Mouse (Mus musculus) limb, embryonic 13.5 days (tissue): ENCODE data around the gene Hinfp. TPM values are rescaled to one million over a fixed set of nuclear protein-coding genes. Genes with fewer than 3 reads are reported as not detected.
"Not testable (repeated sequence)": the region's sequence is repeated elsewhere in the genome, so short reads cannot be mapped to it uniquely, and the experiment has no call there.

Experiments used
- ATAC-seq: fragments of 200-750 bp; cut with Nextera tagmentation; 2 replicates; pipeline ENCODE4 v1.8.0; 2017; ENCODE audit warnings: low read depth, moderate number of reproducible peaks, moderate TSS enrichment; ENCODE audit not compliant: low FRiP score
- H3K27ac ChIP-seq: fragments of 300-500 bp; sonication (generic); 2 replicates; pipeline ENCODE4 v1.5.1; 2015; ENCODE audit warnings: inconsistent platforms, mild to moderate bottlenecking, moderate library complexity
- H3K27me3 ChIP-seq: fragments of 300-500 bp; sonication (generic); 2 replicates; pipeline ENCODE4 v1.6.1; 2015; ENCODE audit warnings: mild to moderate bottlenecking, inconsistent platforms
- H3K36me3 ChIP-seq: fragments of 300-500 bp; sonication (generic); 2 replicates; pipeline ENCODE4 v1.6.1; 2015; ENCODE audit warnings: inconsistent platforms, mild to moderate bottlenecking, moderate library complexity
- H3K4me1 ChIP-seq: fragments of 300-500 bp; sonication (generic); 2 replicates; pipeline ENCODE4 v1.6.1; 2015; ENCODE audit warnings: inconsistent platforms
- H3K4me2 ChIP-seq: fragments of 300-500 bp; sonication (generic); replicated peaks from 2 replicates; pipeline ENCODE4 v1.6.1; 2015; ENCODE audit warnings: inconsistent platforms, mild to moderate bottlenecking, moderate library complexity
- H3K4me3 ChIP-seq: fragments of 300-500 bp; sonication (generic); 2 replicates; pipeline ENCODE4 v1.5.1; 2015; ENCODE audit warnings: moderate library complexity, mild to moderate bottlenecking, inconsistent platforms
- H3K9ac ChIP-seq: fragments of 300-500 bp; sonication (generic); 2 replicates; pipeline ENCODE4 v1.6.1; 2015; ENCODE audit warnings: mild to moderate bottlenecking, inconsistent platforms
- H3K9me3 ChIP-seq: fragments of 300-500 bp; sonication (generic); 2 replicates; pipeline ENCODE4 v1.6.1; 2016; ENCODE audit warnings: inconsistent platforms
- WGBS: fragments of 180-500 bp; shearing (Covaris S2); methylation state at CpG from one replicate; pipeline ENCODE4 v1.1.7; 2015; 5-methylcytosine and 5-hydroxymethylcytosine counted together
- polyA plus RNA-seq: library from polyadenylated mRNA; unstranded; fragments of >200 nt; fragmentation: Nextera tagmentation; extraction: Ambion mirVana; gene quantifications from 2 replicates; pipeline ENCODE4 v1.2.1, GENCODE M21; 2015

Gene Hinfp
- polyA plus RNA-seq, 1 experiment from 2014 or later, result 29.6 TPM

DNA sequence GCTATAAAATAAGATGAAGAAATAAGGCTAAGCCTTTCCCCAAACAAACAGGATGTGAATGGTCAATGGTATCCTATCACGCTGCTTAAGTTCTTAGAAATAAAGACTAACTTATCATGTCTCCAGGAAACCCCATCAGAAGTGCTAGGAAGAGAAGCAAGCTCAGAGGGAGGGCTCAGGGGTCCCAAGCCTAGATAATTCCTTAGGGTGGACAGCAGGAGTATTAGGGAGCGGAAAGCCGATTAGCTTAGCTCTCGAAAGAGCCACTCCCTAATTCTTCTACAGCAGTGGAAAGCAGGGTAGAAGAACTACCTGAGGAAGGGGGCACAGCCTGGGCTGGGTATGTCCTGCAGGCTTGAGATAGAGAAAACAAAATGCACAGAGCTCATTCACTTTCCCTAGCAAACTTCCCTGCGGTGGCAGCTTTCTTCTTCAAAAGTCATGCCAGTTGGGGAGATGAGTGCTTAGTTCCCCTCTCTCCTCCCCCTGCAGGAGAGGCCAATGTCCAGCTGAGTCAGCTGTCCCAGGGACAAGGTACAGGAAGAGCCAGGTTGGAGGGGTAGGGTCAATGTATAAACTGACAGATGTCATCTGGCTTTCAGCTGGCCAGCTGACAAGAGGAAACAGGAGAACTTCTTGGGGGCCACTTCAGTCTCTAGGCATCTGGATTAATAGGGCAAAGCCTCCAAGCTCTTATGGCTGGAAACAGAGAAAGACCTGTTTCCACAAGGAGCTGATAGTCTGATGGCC lies 12.8 kb upstream of the Hinfp start:
- Histone ChIP-seq H3K27me3 (0 out of 2 replicates have a peak, but pooled peaks cover 3% of the 10 kb centered on the region), H3K9me3 (no peaks in the 10 kb centered on the region), H3K36me3 (peaks cover 39% of the 10 kb centered on the region), H3K27ac (no peak overlapping the region), H3K4me3 (peak overlapping the region; percentile 93), H3K4me2 (peak overlapping the region; percentile 96), H3K4me1 (peaks cover 25% of the 10 kb centered on the region), H3K9ac (peak overlapping the region; percentile 90)
- WGBS, result 77% methylated on average over 5 of the region's 5 CpGs
- ATAC-seq, result no peak

DNA sequence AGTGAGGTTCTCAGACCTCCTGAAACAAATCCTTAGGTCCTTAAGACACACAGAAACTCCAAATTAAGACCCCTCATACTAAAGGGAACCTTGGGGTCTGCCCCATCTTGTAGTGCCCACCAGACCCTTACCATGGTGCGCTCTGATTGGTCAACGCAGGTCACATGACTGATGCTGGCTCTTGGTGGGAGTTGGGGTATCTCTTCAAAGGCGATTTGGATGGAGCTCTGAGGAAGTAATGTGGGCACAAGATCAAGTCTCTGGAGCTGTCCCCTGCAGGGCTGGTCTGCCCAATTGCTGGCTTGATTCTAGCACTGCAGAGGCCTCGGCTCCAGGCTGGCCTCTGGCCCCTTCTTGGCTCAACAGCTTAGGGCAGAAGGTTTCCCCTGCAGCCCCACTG lies 12.0 kb upstream of the Hinfp start:
- Histone ChIP-seq H3K27me3 (0 out of 2 replicates have a peak, but pooled peaks cover 3% of the 10 kb centered on the region), H3K4me1 (peaks cover 25% of the 10 kb centered on the region), H3K27ac (no peak overlapping the region), H3K9ac (no peak overlapping the region), H3K36me3 (peaks cover 47% of the 10 kb centered on the region), H3K4me2 (no peak overlapping the region), H3K4me3 (no peak overlapping the region), H3K9me3 (no peaks in the 10 kb centered on the region)
- 66% methylated on average over 4 of the region's 4 CpGs for WGBS
- no peak for ATAC-seq

DNA sequence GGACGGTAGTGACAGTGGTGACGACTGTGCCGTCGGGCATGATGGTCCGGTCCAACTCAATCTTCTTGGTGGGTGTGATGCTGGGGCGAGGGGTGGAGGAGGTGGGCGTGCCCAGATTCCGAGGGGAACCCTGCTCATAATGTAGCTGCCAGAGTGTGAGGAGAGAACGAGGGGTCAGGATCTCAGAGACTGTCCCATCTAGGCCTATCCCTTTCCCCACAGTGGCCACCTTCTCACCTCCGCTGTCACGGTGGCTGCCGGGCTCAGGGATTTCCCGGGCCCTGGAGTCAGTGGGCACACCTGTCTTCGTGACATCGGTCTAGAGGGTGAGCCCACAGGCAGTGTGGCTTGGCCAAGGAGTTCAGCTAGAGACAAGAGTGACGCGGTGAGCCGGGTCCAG lies 9.4 kb upstream of the Hinfp start:
- no peaks in the 10 kb centered on the region for H3K9me3 ChIP-seq
- H3K9ac ChIP-seq, result no peak overlapping the region; the same call in 1 of the 2 replicates
- 0 out of 2 replicates have a peak, but pooled peaks cover 3% of the 10 kb centered on the region for H3K27me3 ChIP-seq
- peaks cover 27% of the 10 kb centered on the region for H3K4me1 ChIP-seq
- peaks cover 57% of the 10 kb centered on the region for H3K36me3 ChIP-seq
- 93% methylated on average over 18 of the region's 18 CpGs for WGBS
- H3K4me2 ChIP-seq, result no peak overlapping the region
- H3K4me3 ChIP-seq, result no peak overlapping the region
- no peak for ATAC-seq
- no peak overlapping the region for H3K27ac ChIP-seq

DNA sequence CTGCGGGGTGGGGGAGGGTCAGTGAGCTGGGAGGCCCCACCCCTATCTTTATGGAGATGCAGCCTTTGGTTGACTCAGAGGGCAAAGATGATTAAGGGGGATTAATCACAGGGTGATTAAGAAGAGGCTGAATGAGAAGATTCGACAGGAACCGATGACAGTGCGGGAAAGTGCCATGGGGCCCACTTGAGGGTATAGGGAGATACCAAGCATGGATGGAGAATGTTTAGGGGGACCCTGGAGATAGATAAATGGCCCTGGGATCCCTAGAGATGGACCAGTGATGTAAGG lies 8.7 kb upstream of the Hinfp start:
- no peak for ATAC-seq
- 75% methylated on average over 4 of the region's 4 CpGs for WGBS
- Histone ChIP-seq H3K4me1 (peaks cover 24% of the 10 kb centered on the region), H3K4me2 (no peak overlapping the region), H3K27ac (no peak overlapping the region), H3K27me3 (0 out of 2 replicates have a peak, but pooled peaks cover 3% of the 10 kb centered on the region), H3K9ac (no peak overlapping the region), H3K9me3 (no peaks in the 10 kb centered on the region), H3K36me3 (peaks cover 57% of the 10 kb centered on the region), H3K4me3 (no peak overlapping the region)

DNA sequence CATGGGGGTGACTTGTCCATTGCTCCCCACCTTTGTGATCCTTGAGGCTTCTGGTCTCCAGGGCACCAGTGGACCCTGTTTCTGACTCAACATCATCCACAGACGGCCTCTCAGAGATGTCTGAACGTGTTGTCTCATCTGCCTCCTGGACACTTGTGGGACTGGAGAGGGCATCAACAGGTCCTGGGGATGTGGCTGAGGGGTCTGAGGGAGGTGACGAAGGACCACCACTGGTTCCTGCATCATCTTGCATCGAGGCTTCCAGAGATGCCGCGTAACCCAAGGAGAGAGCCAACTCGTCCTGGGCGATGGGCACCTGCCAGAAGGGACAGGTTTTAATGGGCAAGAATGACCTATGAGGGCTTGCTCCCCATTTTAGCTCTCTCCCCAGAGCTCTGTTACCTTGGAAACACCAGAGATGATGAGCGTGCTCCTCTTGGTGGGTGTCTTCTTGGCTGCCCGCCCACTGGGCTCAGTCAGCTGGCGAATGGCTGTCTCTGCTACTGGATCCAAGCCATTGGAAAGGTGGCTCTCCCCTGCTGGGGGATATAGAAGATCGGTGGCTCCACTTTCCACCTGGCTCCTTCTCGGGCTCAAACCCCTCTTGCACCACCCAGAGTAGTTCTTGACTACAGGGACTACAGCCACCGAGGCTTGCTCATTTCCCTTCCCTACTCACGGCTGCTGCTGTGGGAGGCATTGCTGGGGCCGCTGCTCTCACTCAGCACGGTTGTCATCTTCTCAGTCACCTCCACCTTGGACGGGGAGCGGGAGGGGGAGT lies 8.2 kb upstream of the Hinfp start:
- Histone ChIP-seq H3K27ac (no peak overlapping the region), H3K27me3 (0 out of 2 replicates have a peak, but pooled peaks cover 1% of the 10 kb centered on the region), H3K9me3 (no peaks in the 10 kb centered on the region), H3K36me3 (peaks cover 57% of the 10 kb centered on the region), H3K4me2 (no peak overlapping the region), H3K4me1 (peaks cover 18% of the 10 kb centered on the region), H3K4me3 (no peak overlapping the region), H3K9ac (no peak overlapping the region)
- WGBS, result 74% methylated on average over 19 of the region's 19 CpGs
- no peak for ATAC-seq

DNA sequence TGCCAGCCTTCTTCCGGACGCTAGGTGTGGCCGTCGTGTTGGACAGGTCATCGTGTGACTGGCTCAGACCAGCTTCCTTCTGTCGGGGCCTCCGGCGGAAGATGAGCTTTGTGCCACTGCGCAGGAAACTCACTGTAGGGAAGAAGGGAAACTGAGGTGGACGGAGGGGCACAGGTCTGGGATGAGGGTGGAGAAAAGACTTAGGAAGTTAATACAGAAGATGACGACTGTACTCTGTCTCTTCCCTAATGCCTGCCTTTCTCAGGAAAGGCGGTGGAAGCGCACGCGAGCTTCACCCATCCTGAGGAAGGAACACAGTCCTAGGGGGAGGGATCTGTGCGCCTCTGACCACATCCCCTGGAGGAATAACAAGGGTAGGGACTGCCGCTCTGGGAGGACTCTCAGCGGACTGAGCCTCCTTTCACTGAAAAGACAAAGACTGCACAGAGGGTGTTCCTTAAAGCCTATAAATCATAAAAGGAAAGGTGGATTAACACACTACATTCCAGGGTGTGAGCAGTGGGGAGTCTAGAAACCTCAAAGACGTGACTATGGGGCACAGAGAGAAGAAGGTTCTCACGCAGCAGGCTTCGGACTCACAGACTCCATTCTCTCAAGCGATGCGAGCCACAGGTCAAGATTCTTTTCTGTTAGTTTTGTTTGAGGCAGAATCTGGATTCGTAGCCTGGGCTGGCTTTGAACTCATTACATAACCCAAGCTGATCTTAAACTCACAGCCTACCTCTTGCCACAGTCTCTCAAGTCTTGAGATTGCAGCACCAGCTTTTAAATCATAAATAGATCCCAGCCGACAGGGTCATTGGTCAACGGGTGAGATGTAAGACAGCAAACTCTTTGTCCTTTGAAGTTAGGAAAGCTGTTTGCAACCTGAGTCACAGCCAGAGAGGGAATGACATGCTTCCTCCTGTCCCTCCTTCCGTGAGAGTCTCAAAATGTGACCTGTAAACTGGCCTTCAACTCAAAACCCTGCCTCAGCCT lies 6.0 kb upstream of the Hinfp start:
- Histone ChIP-seq H3K9ac (peak overlapping the region; percentile 48), H3K36me3 (peaks cover 50% of the 10 kb centered on the region), H3K27ac (no peak overlapping the region), H3K4me2 (peak overlapping the region; percentile 30), H3K4me1 (0 out of 2 replicates have a peak, but pooled peaks cover 7% of the 10 kb centered on the region), H3K4me3 (no peak overlapping the region), H3K9me3 (no peaks in the 10 kb centered on the region), H3K27me3 (no peaks in the 10 kb centered on the region)
- ATAC-seq, result 0 out of 2 replicates have a peak, but pooled peaks have one; percentile 28
- 12% methylated on average over 27 of the region's 27 CpGs for WGBS

DNA sequence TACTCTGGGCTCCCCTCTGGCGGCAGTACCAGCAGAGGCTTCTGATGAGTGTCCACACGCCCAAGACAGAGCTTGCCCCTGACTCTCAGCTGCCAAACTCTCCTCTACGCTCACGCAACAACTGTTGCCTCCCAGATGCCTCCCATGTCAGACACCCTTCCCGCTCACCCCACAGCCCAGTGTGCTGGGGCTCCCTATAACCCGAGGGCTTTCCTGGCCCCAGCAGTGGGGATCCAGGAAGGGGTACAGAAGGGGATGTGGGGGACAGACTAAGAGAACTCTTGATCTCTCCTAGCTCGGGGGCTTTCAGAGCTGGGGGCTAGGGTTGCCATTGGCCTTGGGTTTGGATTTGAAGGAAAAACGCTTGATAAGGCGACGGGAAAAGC lies 5.3 kb upstream of the Hinfp start:
- Histone ChIP-seq H3K27ac (no peak overlapping the region), H3K4me3 (no peak overlapping the region), H3K9me3 (no peaks in the 10 kb centered on the region), H3K4me2 (peak overlapping the region; percentile 30), H3K4me1 (0 out of 2 replicates have a peak, but pooled peaks cover 7% of the 10 kb centered on the region), H3K27me3 (no peaks in the 10 kb centered on the region), H3K9ac (peak overlapping the region; percentile 48; the same call in 1 of the 2 replicates), H3K36me3 (peaks cover 43% of the 10 kb centered on the region)
- ATAC-seq, result no peak
- 34% methylated on average over 10 of the region's 10 CpGs for WGBS

DNA sequence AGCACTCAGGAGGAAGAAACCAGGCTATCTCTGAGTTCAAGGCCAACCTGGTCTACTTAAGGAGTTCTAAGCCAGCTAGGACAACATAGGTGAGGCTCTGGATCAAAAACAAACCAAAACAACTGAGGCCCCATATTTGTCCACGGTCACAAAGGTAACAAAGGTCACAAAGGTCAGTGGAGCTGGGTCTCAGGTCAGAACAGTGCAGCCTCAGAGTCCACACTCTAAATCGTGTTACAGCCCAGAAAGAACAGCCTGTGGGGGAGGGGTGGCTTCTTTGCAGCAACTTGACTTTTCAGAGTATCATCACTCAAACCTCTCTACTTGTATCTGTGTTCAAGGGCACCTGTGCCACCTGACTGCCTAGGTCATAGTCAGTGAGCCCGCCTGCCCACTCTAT lies 4.3 kb upstream of the Hinfp start:
- Histone ChIP-seq H3K4me3 (no peak overlapping the region), H3K9ac (no peak overlapping the region), H3K9me3 (no peaks in the 10 kb centered on the region), H3K4me2 (no peak overlapping the region), H3K27ac (no peak overlapping the region), H3K27me3 (no peaks in the 10 kb centered on the region), H3K36me3 (peaks cover 33% of the 10 kb centered on the region), H3K4me1 (peaks cover 9% of the 10 kb centered on the region)
- ATAC-seq, result no peak
- WGBS, result 64% methylated on average over 3 of the region's 3 CpGs

DNA sequence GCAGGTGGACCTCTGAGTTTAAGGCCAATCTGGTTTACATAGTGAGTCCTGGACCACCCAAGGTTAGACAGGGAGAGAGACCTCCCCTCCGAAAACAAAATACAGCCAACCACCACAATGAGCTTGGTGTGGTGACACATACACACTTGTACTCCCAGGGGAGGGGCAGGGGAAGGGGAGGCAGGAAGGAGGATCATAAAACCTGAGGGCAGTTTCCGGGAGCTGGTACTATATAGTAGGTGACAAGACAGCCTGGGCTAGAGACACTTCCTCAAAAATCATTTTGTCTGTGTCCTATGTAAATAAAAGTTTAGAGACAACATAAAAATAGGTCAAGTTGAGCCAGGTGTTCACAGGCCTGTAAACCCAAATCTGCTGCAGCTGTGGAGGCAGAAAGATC lies 1.8 kb upstream of the Hinfp start:
- Histone ChIP-seq H3K4me3 (no peak overlapping the region), H3K4me1 (peaks cover 23% of the 10 kb centered on the region), H3K9ac (no peak overlapping the region), H3K36me3 (peaks cover 18% of the 10 kb centered on the region), H3K27me3 (no peaks in the 10 kb centered on the region), H3K27ac (no peak overlapping the region), H3K9me3 (no peaks in the 10 kb centered on the region), H3K4me2 (no peak overlapping the region)
- ATAC-seq, result no peak
- WGBS, result 67% methylated on average over 2 of the region's 2 CpGs

DNA sequence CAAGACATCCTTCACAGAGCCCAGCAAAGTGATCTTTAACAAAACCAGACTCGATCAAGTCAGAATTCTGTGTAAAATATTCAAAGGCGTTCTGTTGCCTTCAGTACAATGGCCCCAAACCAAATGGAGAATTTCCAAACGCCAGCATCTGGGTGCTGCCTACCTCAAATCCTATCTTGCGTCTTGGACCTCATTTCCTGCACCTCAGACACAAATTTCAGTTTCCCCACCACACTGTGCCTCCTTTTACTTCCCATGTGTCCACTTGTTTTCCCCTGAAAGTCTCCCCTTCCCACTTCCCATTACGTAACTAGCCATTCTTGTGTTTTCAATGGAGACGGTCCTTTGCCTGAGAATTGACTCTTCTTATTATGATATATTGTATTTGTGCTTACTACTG lies 1.1 kb upstream of the Hinfp start:
- H3K36me3 ChIP-seq, result peaks cover 25% of the 10 kb centered on the region
- H3K4me3 ChIP-seq, result no peak overlapping the region
- H3K27ac ChIP-seq, result no peak overlapping the region
- no peak overlapping the region for H3K4me2 ChIP-seq
- H3K9me3 ChIP-seq, result no peaks in the 10 kb centered on the region
- H3K9ac ChIP-seq, result no peak overlapping the region
- no peaks in the 10 kb centered on the region for H3K27me3 ChIP-seq
- peaks cover 21% of the 10 kb centered on the region for H3K4me1 ChIP-seq
- WGBS, result 89% methylated on average over 6 of the region's 6 CpGs
- ATAC-seq, result no peak

DNA sequence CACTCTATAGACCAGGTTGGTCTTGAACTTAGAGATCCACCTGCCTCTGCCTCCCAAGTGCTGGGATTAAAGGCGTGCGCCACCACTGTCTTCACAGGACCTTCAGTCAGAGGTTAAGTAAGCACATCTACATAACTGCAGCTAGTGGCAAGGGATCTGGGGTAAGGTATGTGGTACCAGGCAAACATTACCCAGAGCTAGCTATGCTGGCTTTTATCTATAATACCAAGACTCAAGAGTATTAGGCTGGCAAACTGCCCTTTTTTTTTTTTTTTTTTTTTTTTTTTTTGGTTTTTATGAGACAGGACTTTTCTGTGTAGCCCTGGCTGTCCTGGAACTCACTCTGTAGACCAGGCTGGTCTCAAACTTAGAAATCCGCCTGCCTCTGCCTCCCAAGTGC lies 5.5 kb downstream of the Hinfp start:
- not testable (repeated sequence) for H3K9ac ChIP-seq, H3K27ac ChIP-seq, H3K4me2 ChIP-seq, ATAC-seq, H3K9me3 ChIP-seq, H3K4me3 ChIP-seq, H3K27me3 ChIP-seq
- peaks cover 78% of the 10 kb centered on the region for H3K36me3 ChIP-seq
- WGBS, result 89% methylated on average over 3 of the region's 3 CpGs
- H3K4me1 ChIP-seq, result peaks cover 16% of the 10 kb centered on the region
